Mouse (Mus musculus) liver, embryonic 16.5 days (tissue): ENCODE measurements around the gene Pcid2. TPM values are rescaled to one million over a fixed set of nuclear protein-coding genes. Genes with fewer than 3 reads are reported as not detected.

Experiments
- ATAC-seq: fragments of 200-750 bp; cut with Nextera tagmentation; 2 replicates; pipeline ENCODE4 v1.8.0; 2017; ENCODE audit warnings: low read depth, mild to moderate bottlenecking, moderate number of reproducible peaks, moderate library complexity
- H3K27ac ChIP-seq: fragments of 300-500 bp; sonication (generic); 2 replicates; pipeline ENCODE4 v1.5.1; 2014; ENCODE audit warnings: mild to moderate bottlenecking, low read length
- H3K27me3 ChIP-seq: fragments of 300-500 bp; sonication (generic); 2 replicates; pipeline ENCODE4 v1.6.1; 2014; ENCODE audit warnings: low read depth, low read length, mixed read lengths; ENCODE audit not compliant: control insufficient read depth, insufficient read depth
- H3K36me3 ChIP-seq: fragments of 300-500 bp; sonication (generic); 2 replicates; pipeline ENCODE4 v1.6.1; 2014; ENCODE audit warnings: mild to moderate bottlenecking; ENCODE audit not compliant: control insufficient read depth, insufficient read depth
- H3K4me1 ChIP-seq: fragments of 300-500 bp; sonication (generic); 2 replicates; pipeline ENCODE4 v1.6.1; 2014; ENCODE audit warnings: low read depth, low read length, mixed read lengths; ENCODE audit not compliant: control insufficient read depth
- H3K4me2 ChIP-seq: fragments of 300-500 bp; sonication (generic); 2 replicates; pipeline ENCODE4 v1.6.1; 2014; ENCODE audit warnings: low read depth, low read length, mixed read lengths
- H3K4me3 ChIP-seq: fragments of 300-500 bp; sonication (generic); 2 replicates; pipeline ENCODE4 v1.5.1; 2014; ENCODE audit warnings: low read depth, mild to moderate bottlenecking, low read length
- H3K9ac ChIP-seq: fragments of 300-500 bp; sonication (generic); 2 replicates; pipeline ENCODE4 v1.6.1; 2014; ENCODE audit warnings: low read depth, low read length
- H3K9me3 ChIP-seq: fragments of 300-500 bp; sonication (generic); replicated peaks from 2 replicates; pipeline ENCODE4 v1.6.1; 2016; ENCODE audit warnings: low read length; ENCODE audit not compliant: control insufficient read depth
- WGBS: fragments of 180-500 bp; shearing (Covaris S2); extraction: QIAGEN DNeasy Blood & Tissue Kit; methylation state at CpG from one replicate; pipeline ENCODE4 v1.1.7; 2014; ENCODE audit not compliant: insufficient replicate concordance; 5-methylcytosine and 5-hydroxymethylcytosine counted together
- microRNA-seq: library from miRNA; unstranded; fragments of <30 nt; microRNA quantifications from one replicate; pipeline ENCODE4, GENCODE M21; 2016
- polyA plus RNA-seq: library from polyadenylated mRNA; unstranded; fragments of >200 nt; fragmentation: Nextera tagmentation; extraction: Ambion mirVana; gene quantifications from 2 replicates; pipeline ENCODE4 v1.2.1, GENCODE M21; 2015

Gene Pcid2
- polyA plus RNA-seq, 1 experiment from 2014 or later, result 14.3 TPM

- no peak overlapping the region for H3K4me2 ChIP-seq
- no peaks in the 10 kb centered on the region for H3K27me3 ChIP-seq
- 21% methylated on average over 5 of the region's 5 CpGs for WGBS
- no peaks in the 10 kb centered on the region; the same call in none of the 2 replicates for H3K4me1 ChIP-seq
- ATAC-seq, result no peak
- no peaks in the 10 kb centered on the region for H3K9me3 ChIP-seq
- H3K36me3 ChIP-seq, result no peaks in the 10 kb centered on the region
- H3K4me3 ChIP-seq, result no peak overlapping the region
- no peak overlapping the region for H3K27ac ChIP-seq
- no peak overlapping the region for H3K9ac ChIP-seq
Measured at GRCm38 (mm10) chr8:13028482-13028881, 76.8 kb downstream of the Pcid2 start.

DNA sequence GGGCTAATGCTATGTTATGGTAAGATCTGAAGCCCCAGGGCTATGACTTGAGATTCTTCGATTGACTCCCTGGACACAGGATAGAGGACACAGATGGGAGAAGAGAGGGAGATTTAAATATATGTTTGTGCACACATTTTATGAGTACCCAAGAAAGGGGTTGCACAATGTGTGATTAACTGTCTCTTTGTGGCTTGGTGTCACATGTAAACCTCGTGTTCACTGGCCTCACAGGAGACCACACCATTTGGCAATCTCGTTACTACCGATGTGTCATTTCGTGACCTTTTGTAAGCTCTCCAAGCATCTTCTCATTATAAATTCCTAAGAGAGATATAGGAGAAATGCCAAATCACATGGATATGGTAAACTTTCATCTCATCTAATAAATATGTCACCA, 77.6 kb downstream of the Pcid2 start:
- Histone ChIP-seq H3K27me3 (no peaks in the 10 kb centered on the region), H3K4me1 (no peaks in the 10 kb centered on the region; the same call in none of the 2 replicates), H3K9ac (no peak overlapping the region), H3K36me3 (no peaks in the 10 kb centered on the region), H3K27ac (no peak overlapping the region), H3K9me3 (no peaks in the 10 kb centered on the region), H3K4me2 (no peak overlapping the region), H3K4me3 (no peak overlapping the region)
- no peak for ATAC-seq
- WGBS, result 65% methylated on average over 5 of the region's 5 CpGs

Small RNA genes lying within 50 kb of the gene (microRNA-seq; reads per million reads assigned to microRNA genes)
- not detected for gene Mir7065

Other genes starting within 250 kb of the Pcid2 start
- gene Mcf2l, start 231.7 kb downstream of the Pcid2 start, polyA plus RNA-seq, result 0.74 and 1.3 TPM in 2 replicates
- gene F7, start 79.4 kb downstream of the Pcid2 start, polyA plus RNA-seq, result 10.9 and 11.0 TPM in 2 replicates
- gene F10, start 68.2 kb downstream of the Pcid2 start, polyA plus RNA-seq, result 179 and 195 TPM in 2 replicates
- 46.0 and 53.4 TPM in 2 replicates for gene Proz, start 44.5 kb downstream of the Pcid2 start, polyA plus RNA-seq
- 72.1 and 76.1 TPM in 2 replicates for gene Cul4a, start 162 bp upstream of the Pcid2 start, polyA plus RNA-seq
- 181 and 197 TPM in 2 replicates for gene Lamp1, start 53.7 kb upstream of the Pcid2 start, polyA plus RNA-seq
- gene Grtp1, start 95.2 kb upstream of the Pcid2 start, polyA plus RNA-seq, result 6.8 and 8.8 TPM in 2 replicates
- gene Adprhl1, start 148.7 kb upstream of the Pcid2 start, polyA plus RNA-seq, result 0.34 and 0.77 TPM in 2 replicates
- 6.9 and 7.1 TPM in 2 replicates for gene Dcun1d2, start 182.7 kb upstream of the Pcid2 start, polyA plus RNA-seq
- 5.0 and 6.0 TPM in 2 replicates for gene Tmco3, start 182.7 kb upstream of the Pcid2 start, polyA plus RNA-seq
- gene Tfdp1, start 233.3 kb upstream of the Pcid2 start, polyA plus RNA-seq, result 65.6 and 74.1 TPM in 2 replicates